ENCODE assay signal across 12 mouse cellular contexts in the genomic region with DNA sequence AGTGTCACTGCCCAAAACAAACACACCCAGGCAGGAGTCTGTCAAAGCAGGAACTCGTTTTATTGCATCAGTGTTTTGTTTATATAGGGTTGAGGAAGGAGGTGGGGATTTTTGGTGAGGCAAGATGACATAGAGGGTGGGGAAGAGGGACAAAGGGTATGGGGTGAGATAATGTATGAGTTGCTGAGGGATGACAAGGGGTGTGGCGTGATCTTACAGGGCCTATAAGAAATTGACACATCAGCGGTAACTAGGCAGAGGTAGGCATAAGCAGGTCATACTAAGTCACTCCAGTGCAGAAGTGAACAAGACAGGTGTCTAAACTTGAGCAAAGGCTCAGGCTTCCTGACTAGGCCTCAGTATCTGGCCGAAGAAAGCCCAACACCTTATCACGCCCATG.
"Had no signal": no experiment of that assay in that cellular context is flagged by ENCODE, and none has a peak within 500 bp of the region (broad histone marks: within the 10 kb centered on the region; RNA-seq: fewer than 3 reads in every experiment).

No protein-coding gene starts in this region.

- H3K9me3 ChIP-seq: limb, embryonic 12.5 days; midbrain, embryonic 13.5 days had no signal

- H3K27ac ChIP-seq: kidney, postnatal 0 days; layer of hippocampus, adult 2 months; limb, embryonic 12.5 days; liver, embryonic 14.5 days; midbrain, embryonic 13.5 days had no signal

- H3K4me3 ChIP-seq: layer of hippocampus, adult 2 months; limb, embryonic 12.5 days; midbrain, embryonic 13.5 days had no signal

- DNase-seq: kidney, adult 2 months; kidney, postnatal 36 days; lung, adult 2 months; lung, postnatal 36 days; right cerebral cortex, postnatal 25 days; thymus, postnatal 4 days had no signal

- ATAC-seq: lung, postnatal 0 days; midbrain, embryonic 13.5 days had no signal

- H3K4me2 ChIP-seq: limb, embryonic 12.5 days; midbrain, embryonic 13.5 days had no signal

- H3K4me1 ChIP-seq: limb, embryonic 12.5 days; midbrain, embryonic 13.5 days had no signal

- H3K36me3 ChIP-seq: limb, embryonic 12.5 days; midbrain, embryonic 13.5 days had no signal

- H3K27me3 ChIP-seq: limb, embryonic 12.5 days; midbrain, embryonic 13.5 days had no signal

- H3K9ac ChIP-seq: limb, embryonic 12.5 days; liver, embryonic 14.5 days; midbrain, embryonic 13.5 days had no signal
